Mouse (Mus musculus): ENCODE results near the gene Sccpdh. TPM values are rescaled to one million over a fixed set of nuclear protein-coding genes. Genes with fewer than 3 reads are reported as not detected.
A peak's percentile ranks its signal among the peaks of the same experiment; 100 is the strongest.

Sccpdh gene
- polyA plus RNA-seq, 1 experiment from 2014 or later = 79.5 TPM

DNA sequence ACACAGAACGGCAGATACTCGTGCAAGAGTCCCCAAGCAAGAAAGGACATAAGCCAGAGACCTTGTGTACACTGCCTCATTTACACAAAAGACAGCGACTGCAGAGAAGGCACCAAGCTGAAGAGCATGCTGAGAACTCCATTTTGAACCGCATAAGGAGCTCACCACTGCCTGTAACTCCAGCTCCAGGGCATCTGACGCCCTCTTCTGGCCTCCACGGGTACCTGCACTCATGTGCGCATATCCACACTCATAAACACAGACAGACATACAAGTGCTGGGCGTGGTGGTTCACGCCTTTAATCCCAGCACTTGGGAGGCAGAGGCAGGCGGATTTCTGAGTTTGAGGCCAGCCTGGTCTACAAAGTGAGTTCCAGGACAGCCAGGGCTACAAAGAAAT, 60.7 kb downstream of the Sccpdh start:
- no peaks in the 10 kb centered on the region for H3K4me1 ChIP-seq (replicated peaks; ENCODE audit: control insufficient read depth, insufficient read depth, low read length)
- DNase-seq (ENCODE audit: low spot score) (no peak), ATAC-seq (replicated peaks; ENCODE audit: low FRiP score) (no peak)
- H3K27ac ChIP-seq (ENCODE audit: low read depth, low read length) = no peak overlapping the region
- H3K4me3 ChIP-seq (ENCODE audit: low read depth, low read length) = no peak overlapping the region
- H3K4me2 ChIP-seq (ENCODE audit: low read depth, low read length, severe bottlenecking) = no peak overlapping the region
- H3K27me3 ChIP-seq (ENCODE audit: control insufficient read depth, insufficient read depth, low read length) = no peaks in the 10 kb centered on the region
- WGBS = 88% methylated on average over 10 of the region's 10 CpGs
- no peaks in the 10 kb centered on the region for H3K9me3 ChIP-seq (ENCODE audit: control insufficient read depth, low read length)
- no peak overlapping the region for H3K9ac ChIP-seq (ENCODE audit: low read length)
- no peaks in the 10 kb centered on the region for H3K36me3 ChIP-seq (ENCODE audit: control insufficient read depth, insufficient read depth, low read length)

DNA sequence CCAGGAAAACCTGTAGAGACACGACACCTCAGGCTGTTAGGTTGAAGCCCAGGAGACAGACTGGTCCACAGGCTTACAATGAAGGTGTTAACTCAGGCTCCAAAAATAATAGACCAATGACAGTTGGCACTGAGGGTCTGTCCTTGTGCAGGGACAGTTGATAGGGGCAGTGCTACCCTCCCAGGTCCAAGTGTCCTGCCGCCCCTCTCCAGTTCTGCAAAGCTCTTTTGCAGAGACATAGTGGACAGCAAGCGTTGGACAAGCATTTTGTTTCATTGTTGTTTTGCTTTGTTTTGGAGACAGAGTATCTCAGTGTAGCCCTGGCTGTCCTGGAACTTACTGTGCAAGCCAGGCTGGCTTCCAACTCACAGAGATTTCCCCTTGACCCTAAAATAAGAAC, 63.4 kb downstream of the Sccpdh start:
- Histone ChIP-seq H3K4me2 (ENCODE audit: low read depth, low read length, severe bottlenecking) (no peak overlapping the region), H3K36me3 (ENCODE audit: control insufficient read depth, insufficient read depth, low read length) (no peaks in the 10 kb centered on the region), H3K4me3 (ENCODE audit: low read depth, low read length) (no peak overlapping the region), H3K27me3 (ENCODE audit: control insufficient read depth, insufficient read depth, low read length) (no peaks in the 10 kb centered on the region), H3K27ac (ENCODE audit: low read depth, low read length) (no peak overlapping the region), H3K9ac (ENCODE audit: low read length) (no peak overlapping the region), H3K9me3 (ENCODE audit: control insufficient read depth, low read length) (no peaks in the 10 kb centered on the region), H3K4me1 (replicated peaks; ENCODE audit: control insufficient read depth, insufficient read depth, low read length) (no peaks in the 10 kb centered on the region)
- no peak for ATAC-seq (replicated peaks; ENCODE audit: low FRiP score)
- 83% methylated on average over 3 of the region's 3 CpGs for WGBS
- DNase-seq (ENCODE audit: low spot score) = no peak

GRCm38 (mm10) chr1:179734500-179735474, 66.8 kb downstream of the Sccpdh start:
- H3K4me3 ChIP-seq (ENCODE audit: low read depth, low read length) = no peak overlapping the region
- no peak for ATAC-seq (replicated peaks; ENCODE audit: low FRiP score)
- no peak overlapping the region for H3K4me2 ChIP-seq (ENCODE audit: low read depth, low read length, severe bottlenecking)
- H3K27ac ChIP-seq (ENCODE audit: low read depth, low read length) = no peak overlapping the region
- DNase-seq (ENCODE audit: low spot score) = peak; percentile 79
- H3K4me1 ChIP-seq (replicated peaks; ENCODE audit: control insufficient read depth, insufficient read depth, low read length) = no peaks in the 10 kb centered on the region
- no peak overlapping the region for H3K9ac ChIP-seq (ENCODE audit: low read length)
- WGBS = 41% methylated on average over 15 of the region's 15 CpGs
- no peaks in the 10 kb centered on the region for H3K36me3 ChIP-seq (ENCODE audit: control insufficient read depth, insufficient read depth, low read length)
- no peaks in the 10 kb centered on the region for H3K9me3 ChIP-seq (ENCODE audit: control insufficient read depth, low read length)
- H3K27me3 ChIP-seq (ENCODE audit: control insufficient read depth, insufficient read depth, low read length) = no peaks in the 10 kb centered on the region

DNA sequence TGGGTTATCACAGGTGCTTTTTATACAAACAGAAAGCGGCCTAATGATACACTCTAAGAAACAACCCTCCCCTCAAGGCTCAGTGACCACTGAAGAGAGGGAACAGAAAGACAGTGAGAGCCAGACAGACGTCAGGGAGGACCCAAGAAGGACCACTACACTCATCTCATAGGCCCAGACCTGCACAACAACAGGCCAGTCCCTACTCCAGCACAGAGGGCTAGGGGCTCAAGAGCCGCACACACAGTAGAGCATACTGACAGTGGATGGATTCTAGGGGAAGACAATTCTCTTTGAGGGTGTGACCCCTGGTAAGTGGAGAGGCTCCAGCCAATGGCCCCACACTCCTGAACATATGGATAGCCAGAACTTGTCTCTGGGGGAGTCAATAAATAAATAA, 68.5 kb downstream of the Sccpdh start:
- H3K4me3 ChIP-seq (ENCODE audit: low read depth, low read length) = no peak overlapping the region
- no peak overlapping the region for H3K4me2 ChIP-seq (ENCODE audit: low read depth, low read length, severe bottlenecking)
- no peak overlapping the region for H3K9ac ChIP-seq (ENCODE audit: low read length)
- WGBS = 84% methylated on average over 3 of the region's 3 CpGs
- H3K27ac ChIP-seq (ENCODE audit: low read depth, low read length) = no peak overlapping the region
- ATAC-seq (replicated peaks; ENCODE audit: low FRiP score) (no peak), DNase-seq (ENCODE audit: low spot score) (no peak)
- H3K36me3 ChIP-seq (ENCODE audit: control insufficient read depth, insufficient read depth, low read length) = no peaks in the 10 kb centered on the region
- no peaks in the 10 kb centered on the region for H3K27me3 ChIP-seq (ENCODE audit: control insufficient read depth, insufficient read depth, low read length)
- no peaks in the 10 kb centered on the region for H3K4me1 ChIP-seq (replicated peaks; ENCODE audit: control insufficient read depth, insufficient read depth, low read length)
- no peaks in the 10 kb centered on the region for H3K9me3 ChIP-seq (ENCODE audit: control insufficient read depth, low read length)

Other genes starting within 250 kb of the Sccpdh start
- 14.1 and 16.1 TPM in 2 replicates for gene Smyd3, start 150.2 kb upstream of the Sccpdh start, polyA plus RNA-seq (2014; fragmentation: Nextera tagmentation; extraction: Ambion mirVana)
- gene Tfb2m, start 121.9 kb upstream of the Sccpdh start, polyA plus RNA-seq (2014; fragmentation: Nextera tagmentation; extraction: Ambion mirVana) = 23.8 and 25.1 TPM in 2 replicates
- 23.5 and 23.6 TPM in 2 replicates for gene Cnst, start 121.8 kb upstream of the Sccpdh start, polyA plus RNA-seq (2014; fragmentation: Nextera tagmentation; extraction: Ambion mirVana)
- gene Kif28, start 77.1 kb downstream of the Sccpdh start, polyA plus RNA-seq (2014; fragmentation: Nextera tagmentation; extraction: Ambion mirVana) = not detected in 2 replicates
- gene Gm10518, start 135.2 kb downstream of the Sccpdh start, polyA plus RNA-seq (2014; fragmentation: Nextera tagmentation; extraction: Ambion mirVana) = 0.57 and 0.60 TPM in 2 replicates
- gene Ahctf1, start 135.5 kb downstream of the Sccpdh start, polyA plus RNA-seq (2014; fragmentation: Nextera tagmentation; extraction: Ambion mirVana) = 40.2 and 44.0 TPM in 2 replicates

All from forebrain, embryonic 11.5 days (tissue).